Mouse (Mus musculus): ENCODE measurements around the gene Otub2. TPM values are rescaled to one million over a fixed set of nuclear protein-coding genes. Genes with fewer than 3 reads are reported as not detected.

Gene Otub2
- polyA plus RNA-seq, 1 experiment = 2.0 TPM

GRCm38 (mm10) chr12:103445060-103445459 lies 56.6 kb downstream of the Otub2 start:
- no peak overlapping the region for H3K4me3 ChIP-seq (ENCODE audit: control insufficient read depth, insufficient read depth, low read length)
- no peak for DNase-seq
- TF ChIP-seq POLR2A (IDR thresholded peaks at IDR 0.05; ENCODE audit: control insufficient read depth, extremely low read depth, insufficient read depth, low read length, poor library complexity) = no peak
- no peaks in the 10 kb centered on the region; the same call in 1 of the 2 replicates for H3K4me1 ChIP-seq (replicated peaks; ENCODE audit: control insufficient read depth, insufficient read depth, low read length)
- H3K27ac ChIP-seq (ENCODE audit: control insufficient read depth, insufficient read depth, low read length) = no peak overlapping the region
- peaks cover 3% of the 10 kb centered on the region; the same call in 1 of the 2 replicates for H3K36me3 ChIP-seq (ENCODE audit: control insufficient read depth, insufficient read depth, low read length)
- WGBS = 91% methylated on average over 3 of the region's 3 CpGs
- no peaks in the 10 kb centered on the region for H3K27me3 ChIP-seq (ENCODE audit: control insufficient read depth, insufficient read depth, low read length)

DNA sequence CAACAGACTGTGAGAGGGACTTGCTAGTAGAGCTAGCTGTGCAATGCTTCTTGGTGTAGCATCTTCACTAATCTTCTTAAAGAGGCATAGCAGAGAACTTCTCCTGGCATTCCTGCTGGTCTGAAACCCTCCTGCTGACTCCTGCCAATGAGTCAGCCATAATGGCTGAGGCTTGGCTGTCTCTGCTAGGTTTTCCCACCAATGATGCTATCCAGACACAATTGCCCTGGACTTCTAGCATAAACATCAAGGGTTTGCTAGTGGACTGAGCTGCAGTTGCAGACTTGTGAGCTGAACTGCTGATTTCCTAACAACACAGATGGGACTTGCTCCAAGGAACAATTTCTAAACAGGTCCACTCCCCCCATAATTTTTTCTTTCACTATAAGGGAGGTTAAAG lies 64.9 kb downstream of the Otub2 start:
- no peaks in the 10 kb centered on the region for H3K27me3 ChIP-seq (ENCODE audit: control insufficient read depth, insufficient read depth, low read length)
- no peak for DNase-seq
- no peak overlapping the region for H3K27ac ChIP-seq (ENCODE audit: control insufficient read depth, insufficient read depth, low read length)
- no peak for TF ChIP-seq POLR2A (IDR thresholded peaks at IDR 0.05; ENCODE audit: control insufficient read depth, extremely low read depth, insufficient read depth, low read length, poor library complexity)
- no peak overlapping the region for H3K4me3 ChIP-seq (ENCODE audit: control insufficient read depth, insufficient read depth, low read length)
- H3K4me1 ChIP-seq (replicated peaks; ENCODE audit: control insufficient read depth, insufficient read depth, low read length) = no peaks in the 10 kb centered on the region
- H3K36me3 ChIP-seq (ENCODE audit: control insufficient read depth, insufficient read depth, low read length) = no peaks in the 10 kb centered on the region

Other genes starting within 250 kb of the Otub2 start
- 0.17 TPM in 1 of 2 replicates, not detected in the other for gene Prima1, start 146.5 kb upstream of the Otub2 start, polyA plus RNA-seq (2012; rRNA removed)
- gene Fam181a, start 77.7 kb upstream of the Otub2 start, polyA plus RNA-seq (2012; rRNA removed) = not detected in 2 replicates
- gene Asb2, start 32.7 kb upstream of the Otub2 start, polyA plus RNA-seq (2012; rRNA removed) = 31.8 and 64.7 TPM in 2 replicates
- gene 9330161L09Rik, start 19.1 kb downstream of the Otub2 start, polyA plus RNA-seq (2012; rRNA removed) = 1.7 and 2.1 TPM in 2 replicates
- gene Ddx24, start 37.1 kb downstream of the Otub2 start, polyA plus RNA-seq (2012; rRNA removed) = 50.8 and 54.8 TPM in 2 replicates
- gene Ifi27, start 45.5 kb downstream of the Otub2 start, polyA plus RNA-seq (2012; rRNA removed) = 457 and 540 TPM in 2 replicates
- gene Ifi27l2a, start 55.0 kb downstream of the Otub2 start, polyA plus RNA-seq (2012; rRNA removed) = 1,465 and 2,132 TPM in 2 replicates
- gene Ifi27l2b, start 68.5 kb downstream of the Otub2 start, polyA plus RNA-seq (2012; rRNA removed) = 0.62 and 1.1 TPM in 2 replicates
- 0.12 and 0.15 TPM in 2 replicates for gene Ppp4r4, start 143.6 kb downstream of the Otub2 start, polyA plus RNA-seq (2012; rRNA removed)
- gene Serpina10, start 242.8 kb downstream of the Otub2 start, polyA plus RNA-seq (2012; rRNA removed) = 0.19 and 0.43 TPM in 2 replicates